Mouse (Mus musculus) forebrain, embryonic 16.5 days (tissue): Measurements from ENCODE around the gene Edf1. TPM values are rescaled to one million over a fixed set of nuclear protein-coding genes. Genes with fewer than 3 reads are reported as not detected.

Source experiments
- ATAC-seq: fragments of 200-750 bp; cut with Nextera tagmentation; 2 replicates; pipeline ENCODE4 v1.8.0; 2017; ENCODE audit warnings: mild to moderate bottlenecking, moderate library complexity
- H3K27ac ChIP-seq: fragments of 300-500 bp; sonication (generic); 2 replicates; pipeline ENCODE4 v1.5.1; 2014; ENCODE audit warnings: low read length, control low read depth
- H3K27me3 ChIP-seq: fragments of 300-500 bp; sonication (generic); replicated peaks from 2 replicates; pipeline ENCODE4 v1.6.1; 2014; ENCODE audit warnings: low read length; ENCODE audit not compliant: control insufficient read depth, insufficient read depth
- H3K36me3 ChIP-seq: fragments of 300-500 bp; sonication (generic); 2 replicates; pipeline ENCODE4 v1.6.1; 2014; ENCODE audit not compliant: control insufficient read depth, insufficient read depth
- H3K4me1 ChIP-seq: fragments of 300-500 bp; sonication (generic); replicated peaks from 2 replicates; pipeline ENCODE4 v1.6.1; 2014; ENCODE audit warnings: low read length; ENCODE audit not compliant: control insufficient read depth, insufficient read depth
- H3K4me2 ChIP-seq: fragments of 300-500 bp; sonication (generic); 2 replicates; pipeline ENCODE4 v1.6.1; 2014; ENCODE audit warnings: mild to moderate bottlenecking, low read length, control low read depth
- H3K4me3 ChIP-seq: fragments of 300-500 bp; sonication (generic); replicated peaks from 2 replicates; pipeline ENCODE4 v1.5.1; 2014; ENCODE audit warnings: mild to moderate bottlenecking, low read length, control low read depth
- H3K9ac ChIP-seq: fragments of 300-500 bp; sonication (generic); replicated peaks from 2 replicates; pipeline ENCODE4 v1.6.1; 2014; ENCODE audit warnings: low read depth, low read length, control low read depth
- H3K9me3 ChIP-seq: fragments of 300-500 bp; sonication (generic); 2 replicates; pipeline ENCODE4 v1.6.1; 2016; ENCODE audit warnings: low read length; ENCODE audit not compliant: control insufficient read depth
- WGBS: fragments of 180-500 bp; shearing (Covaris S2); extraction: QIAGEN DNeasy Blood & Tissue Kit; methylation state at CpG from one replicate; pipeline ENCODE4 v1.1.7; 2014; 5-methylcytosine and 5-hydroxymethylcytosine counted together
- polyA plus RNA-seq: library from polyadenylated mRNA; unstranded; fragments of >200 nt; fragmentation: Nextera tagmentation; extraction: Ambion mirVana; gene quantifications from 2 replicates; pipeline ENCODE4 v1.2.1, GENCODE M21; 2015

Gene Edf1
- polyA plus RNA-seq, 1 experiment from 2014 or later: 359 TPM

- peak; percentile 16 for ATAC-seq
- peak overlapping the region; percentile 80 for H3K4me2 ChIP-seq
These were observed 51.0 kb downstream of the Edf1 start for GRCm38 (mm10) chr2:25608671-25609070.

More at GRCm38 (mm10) chr2:25608671-25609070, 51.0 kb downstream of the Edf1 start:
- H3K36me3 ChIP-seq: no peaks in the 10 kb centered on the region
- H3K4me3 ChIP-seq: peak overlapping the region; percentile 100
- WGBS: 64% methylated on average over 10 of the region's 10 CpGs
- H3K9ac ChIP-seq: peak overlapping the region; percentile 97
- peak overlapping the region; percentile 22 for H3K27ac ChIP-seq
- H3K4me1 ChIP-seq: peaks cover 22% of the 10 kb centered on the region
- H3K9me3 ChIP-seq: no peaks in the 10 kb centered on the region
- H3K27me3 ChIP-seq: no peaks in the 10 kb centered on the region

Other genes starting within 250 kb of the Edf1 start
- gene Grin1, start 238.7 kb upstream of the Edf1 start, polyA plus RNA-seq: 19.0 and 29.4 TPM in 2 replicates
- gene Man1b1, start 225.5 kb upstream of the Edf1 start, polyA plus RNA-seq: 50.6 and 54.6 TPM in 2 replicates
- gene Dpp7, start 201.5 kb upstream of the Edf1 start, polyA plus RNA-seq: 21.5 and 26.9 TPM in 2 replicates
- 3.3 and 7.5 TPM in 2 replicates for gene Uap1l1, start 192.2 kb upstream of the Edf1 start, polyA plus RNA-seq
- 23.8 and 29.9 TPM in 2 replicates for gene Sapcd2, start 185.5 kb upstream of the Edf1 start, polyA plus RNA-seq
- 5.2 and 6.2 TPM in 2 replicates for gene Entpd2, start 162.0 kb upstream of the Edf1 start, polyA plus RNA-seq
- gene Npdc1, start 158.5 kb upstream of the Edf1 start, polyA plus RNA-seq: 384 and 515 TPM in 2 replicates
- 0.31 TPM in 1 of 2 replicates, not detected in the other for gene Fut7, start 134.6 kb upstream of the Edf1 start, polyA plus RNA-seq
- 12.2 and 14.9 TPM in 2 replicates for gene Abca2, start 129.1 kb upstream of the Edf1 start, polyA plus RNA-seq
- 2.4 and 4.6 TPM in 2 replicates for gene Clic3, start 101.0 kb upstream of the Edf1 start, polyA plus RNA-seq
- 89.2 and 108 TPM in 2 replicates for gene Paxx, start 96.8 kb upstream of the Edf1 start, polyA plus RNA-seq
- 212 and 217 TPM in 2 replicates for gene Ptgds, start 87.8 kb upstream of the Edf1 start, polyA plus RNA-seq
- gene Lcn12, start 63.9 kb upstream of the Edf1 start, polyA plus RNA-seq: not detected in 2 replicates
- gene Fbxw5, start 57.1 kb upstream of the Edf1 start, polyA plus RNA-seq: 133 and 156 TPM in 2 replicates
- gene C8g, start 56.1 kb upstream of the Edf1 start, polyA plus RNA-seq: 4.4 and 4.5 TPM in 2 replicates
- 26.8 and 29.5 TPM in 2 replicates for gene Traf2, start 10.9 kb upstream of the Edf1 start, polyA plus RNA-seq
- gene Mamdc4, start 17.0 kb downstream of the Edf1 start, polyA plus RNA-seq: 1.0 and 2.8 TPM in 2 replicates
- 141 and 145 TPM in 2 replicates for gene Phpt1, start 17.4 kb downstream of the Edf1 start, polyA plus RNA-seq
- 5.8 and 7.7 TPM in 2 replicates for gene Ajm1, start 23.9 kb downstream of the Edf1 start, polyA plus RNA-seq
- gene Rabl6, start 50.7 kb downstream of the Edf1 start, polyA plus RNA-seq: 67.5 and 73.6 TPM in 2 replicates
- gene Ccdc183, start 59.8 kb downstream of the Edf1 start, polyA plus RNA-seq: 0.17 and 0.24 TPM in 2 replicates
- gene Tmem141, start 64.2 kb downstream of the Edf1 start, polyA plus RNA-seq: 20.6 and 28.9 TPM in 2 replicates
- gene Fcna, start 70.2 kb downstream of the Edf1 start, polyA plus RNA-seq: 2.3 and 4.1 TPM in 2 replicates
- gene Lcn8, start 95.3 kb downstream of the Edf1 start, polyA plus RNA-seq: not detected in 2 replicates
- not detected in 2 replicates for gene Lcn5, start 100.1 kb downstream of the Edf1 start, polyA plus RNA-seq
- gene Lcn6, start 118.9 kb downstream of the Edf1 start, polyA plus RNA-seq: not detected in 2 replicates
- gene Lcn10, start 124.9 kb downstream of the Edf1 start, polyA plus RNA-seq: not detected in 2 replicates
- not detected in 2 replicates for gene Obp2a, start 142.2 kb downstream of the Edf1 start, polyA plus RNA-seq
- 105 and 127 TPM in 2 replicates for gene Bmyc, start 148.9 kb downstream of the Edf1 start, polyA plus RNA-seq
- not detected in 2 replicates for gene Obp2b, start 179.2 kb downstream of the Edf1 start, polyA plus RNA-seq
- gene Lcn3, start 207.7 kb downstream of the Edf1 start, polyA plus RNA-seq: not detected in 2 replicates
- not detected in 2 replicates for gene Lcn11, start 219.2 kb downstream of the Edf1 start, polyA plus RNA-seq
- not detected in 2 replicates for gene Gm13539, start 224.4 kb downstream of the Edf1 start, polyA plus RNA-seq